Mouse (Mus musculus): Measurements from ENCODE around the gene Aamp. TPM values are rescaled to one million over a fixed set of nuclear protein-coding genes. Genes with fewer than 3 reads are reported as not detected.
A peak's percentile ranks its signal among the peaks of the same experiment; 100 is the strongest.
"Not testable (repeated sequence)": the region's sequence is repeated elsewhere in the genome, so short reads cannot be mapped to it uniquely, and the experiment has no call there.

Gene Aamp
- polyA plus RNA-seq (2015; fragmentation: Nextera tagmentation; extraction: Ambion mirVana): 130 and 136 TPM in 2 replicates

GRCm38 (mm10) chr1:74284543-74285160 lies at the start of gene Aamp, which contains the start of gene Pnkd:
TSS of gene Aamp (minus strand) at chr1:74284738.
TSS of gene Pnkd (plus strand) at chr1:74284930.
- H3K4me2 ChIP-seq (replicated peaks; ENCODE audit: low read depth): peak within 1 kb of the TSS; percentile 86
- H3K9me3 ChIP-seq (ENCODE audit: control insufficient read depth): no peaks in the 10 kb centered on the region
- peaks cover 52% of the 10 kb centered on the region for H3K36me3 ChIP-seq (ENCODE audit: control insufficient read depth, insufficient read depth)
- peak; percentile 56 for TF ChIP-seq CTCF (IDR thresholded peaks at IDR 0.05; ENCODE audit: low read depth)
- H3K27ac ChIP-seq (ENCODE audit: low read depth, low read length): peak within 1 kb of the TSS; percentile 89
- peak within 1 kb of the TSS; percentile 76 for H3K4me3 ChIP-seq (ENCODE audit: low read depth, low read length)
- H3K4me1 ChIP-seq (replicated peaks; ENCODE audit: control insufficient read depth, insufficient read depth, low read length): peaks cover 4% of the 10 kb centered on the region; the same call in 1 of the 2 replicates
- ATAC-seq: peak; percentile 97
- under 1% methylated on average over 56 of the region's 56 CpGs for WGBS
- H3K27me3 ChIP-seq (replicated peaks; ENCODE audit: control insufficient read depth, insufficient read depth, low read length): no peaks in the 10 kb centered on the region
- peak within 1 kb of the TSS; percentile 60 for H3K9ac ChIP-seq (ENCODE audit: low read depth, low read length)

GRCm38 (mm10) chr1:74332930-74333329 lies 48.4 kb upstream of the Aamp start:
- ATAC-seq: no peak
- H3K4me1 ChIP-seq (replicated peaks; ENCODE audit: control insufficient read depth, insufficient read depth, low read length): peaks cover 3% of the 10 kb centered on the region; the same call in 1 of the 2 replicates
- no peak for TF ChIP-seq CTCF (IDR thresholded peaks at IDR 0.05; ENCODE audit: low read depth)
- H3K9ac ChIP-seq (ENCODE audit: low read depth, low read length): no peak overlapping the region
- no peaks in the 10 kb centered on the region for H3K9me3 ChIP-seq (ENCODE audit: control insufficient read depth)
- no peaks in the 10 kb centered on the region for H3K36me3 ChIP-seq (ENCODE audit: control insufficient read depth, insufficient read depth)
- no peak overlapping the region for H3K27ac ChIP-seq (ENCODE audit: low read depth, low read length)
- peak overlapping the region; percentile 46 for H3K4me3 ChIP-seq (ENCODE audit: low read depth, low read length)
- peak overlapping the region; percentile 87 for H3K4me2 ChIP-seq (replicated peaks; ENCODE audit: low read depth)
- H3K27me3 ChIP-seq (replicated peaks; ENCODE audit: control insufficient read depth, insufficient read depth, low read length): no peaks in the 10 kb centered on the region
- WGBS: 7% methylated on average over 9 of the region's 9 CpGs

GRCm38 (mm10) chr1:74332241-74332763 lies 47.8 kb upstream of the Aamp start:
- Histone ChIP-seq H3K4me3 (ENCODE audit: low read depth, low read length) (peak overlapping the region; percentile 46), H3K9ac (ENCODE audit: low read depth, low read length) (no peak overlapping the region), H3K36me3 (ENCODE audit: control insufficient read depth, insufficient read depth) (no peaks in the 10 kb centered on the region), H3K27ac (ENCODE audit: low read depth, low read length) (peak overlapping the region; percentile 15), H3K27me3 (replicated peaks; ENCODE audit: control insufficient read depth, insufficient read depth, low read length) (no peaks in the 10 kb centered on the region), H3K4me2 (replicated peaks; ENCODE audit: low read depth) (peak overlapping the region; percentile 87), H3K4me1 (replicated peaks; ENCODE audit: control insufficient read depth, insufficient read depth, low read length) (peaks cover 3% of the 10 kb centered on the region; the same call in 1 of the 2 replicates), H3K9me3 (ENCODE audit: control insufficient read depth) (no peaks in the 10 kb centered on the region)
- ATAC-seq: peak; percentile 87
- TF ChIP-seq CTCF (IDR thresholded peaks at IDR 0.05; ENCODE audit: low read depth): peak; percentile 68
- WGBS: under 1% methylated on average over 36 of the region's 36 CpGs

- Histone ChIP-seq H3K9me3 (ENCODE audit: control insufficient read depth) (no peaks in the 10 kb centered on the region), H3K27me3 (replicated peaks; ENCODE audit: control insufficient read depth, insufficient read depth, low read length) (no peaks in the 10 kb centered on the region), H3K4me2 (replicated peaks; ENCODE audit: low read depth) (no peak overlapping the region), H3K4me3 (ENCODE audit: low read depth, low read length) (no peak overlapping the region), H3K27ac (ENCODE audit: low read depth, low read length) (no peak overlapping the region; the same call in 1 of the 2 replicates), H3K36me3 (ENCODE audit: control insufficient read depth, insufficient read depth) (no peaks in the 10 kb centered on the region), H3K4me1 (replicated peaks; ENCODE audit: control insufficient read depth, insufficient read depth, low read length) (peaks cover 3% of the 10 kb centered on the region; the same call in 1 of the 2 replicates), H3K9ac (ENCODE audit: low read depth, low read length) (no peak overlapping the region)
- 56% methylated on average over 4 of the region's 4 CpGs for WGBS
- no peak for ATAC-seq
- TF ChIP-seq CTCF (IDR thresholded peaks at IDR 0.05; ENCODE audit: low read depth): no peak
These were observed 46.6 kb upstream of the Aamp start for GRCm38 (mm10) chr1:74331046-74331681.

GRCm38 (mm10) chr1:74329899-74330431 lies 45.4 kb upstream of the Aamp start:
- H3K27me3 ChIP-seq (replicated peaks; ENCODE audit: control insufficient read depth, insufficient read depth, low read length): no peaks in the 10 kb centered on the region
- no peaks in the 10 kb centered on the region for H3K9me3 ChIP-seq (ENCODE audit: control insufficient read depth)
- peaks cover 3% of the 10 kb centered on the region; the same call in 1 of the 2 replicates for H3K4me1 ChIP-seq (replicated peaks; ENCODE audit: control insufficient read depth, insufficient read depth, low read length)
- H3K4me2 ChIP-seq (replicated peaks; ENCODE audit: low read depth): peak overlapping the region; percentile 38
- 32% methylated on average over 7 of the region's 7 CpGs for WGBS
- H3K9ac ChIP-seq (ENCODE audit: low read depth, low read length): no peak overlapping the region
- peak overlapping the region; percentile 57; the same call in 1 of the 2 replicates for H3K27ac ChIP-seq (ENCODE audit: low read depth, low read length)
- no peak for TF ChIP-seq CTCF (IDR thresholded peaks at IDR 0.05; ENCODE audit: low read depth)
- 0 out of 2 replicates have a peak, but pooled peaks have one; percentile 20 for ATAC-seq
- no peak overlapping the region for H3K4me3 ChIP-seq (ENCODE audit: low read depth, low read length)
- H3K36me3 ChIP-seq (ENCODE audit: control insufficient read depth, insufficient read depth): no peaks in the 10 kb centered on the region

- 84% methylated on average over 2 of the region's 2 CpGs for whole genome bisulfite sequencing
- H3K27me3 ChIP-seq (replicated peaks; ENCODE audit: control insufficient read depth, insufficient read depth, low read length); H3K4me3 ChIP-seq (ENCODE audit: low read depth, low read length); H3K9ac ChIP-seq (ENCODE audit: low read depth, low read length); H3K4me1 ChIP-seq (replicated peaks; ENCODE audit: control insufficient read depth, insufficient read depth, low read length); ATAC-seq; H3K36me3 ChIP-seq (ENCODE audit: control insufficient read depth, insufficient read depth); H3K4me2 ChIP-seq (replicated peaks; ENCODE audit: low read depth); H3K9me3 ChIP-seq (ENCODE audit: control insufficient read depth); H3K27ac ChIP-seq (ENCODE audit: low read depth, low read length): not testable (repeated sequence)
- TF ChIP-seq CTCF (IDR thresholded peaks at IDR 0.05; ENCODE audit: low read depth): peak; percentile 50
These were observed 42.4 kb upstream of the Aamp start for GRCm38 (mm10) chr1:74326916-74327315.
